Mouse (Mus musculus): ENCODE results near the gene Nipal3. TPM values are rescaled to one million over a fixed set of nuclear protein-coding genes. Genes with fewer than 3 reads are reported as not detected.

Nipal3 gene
- total RNA-seq (2023; ENCODE audit: inconsistent age): 63.1 to 83.7 TPM (median 71.0 TPM) in 4 replicates

DNA sequence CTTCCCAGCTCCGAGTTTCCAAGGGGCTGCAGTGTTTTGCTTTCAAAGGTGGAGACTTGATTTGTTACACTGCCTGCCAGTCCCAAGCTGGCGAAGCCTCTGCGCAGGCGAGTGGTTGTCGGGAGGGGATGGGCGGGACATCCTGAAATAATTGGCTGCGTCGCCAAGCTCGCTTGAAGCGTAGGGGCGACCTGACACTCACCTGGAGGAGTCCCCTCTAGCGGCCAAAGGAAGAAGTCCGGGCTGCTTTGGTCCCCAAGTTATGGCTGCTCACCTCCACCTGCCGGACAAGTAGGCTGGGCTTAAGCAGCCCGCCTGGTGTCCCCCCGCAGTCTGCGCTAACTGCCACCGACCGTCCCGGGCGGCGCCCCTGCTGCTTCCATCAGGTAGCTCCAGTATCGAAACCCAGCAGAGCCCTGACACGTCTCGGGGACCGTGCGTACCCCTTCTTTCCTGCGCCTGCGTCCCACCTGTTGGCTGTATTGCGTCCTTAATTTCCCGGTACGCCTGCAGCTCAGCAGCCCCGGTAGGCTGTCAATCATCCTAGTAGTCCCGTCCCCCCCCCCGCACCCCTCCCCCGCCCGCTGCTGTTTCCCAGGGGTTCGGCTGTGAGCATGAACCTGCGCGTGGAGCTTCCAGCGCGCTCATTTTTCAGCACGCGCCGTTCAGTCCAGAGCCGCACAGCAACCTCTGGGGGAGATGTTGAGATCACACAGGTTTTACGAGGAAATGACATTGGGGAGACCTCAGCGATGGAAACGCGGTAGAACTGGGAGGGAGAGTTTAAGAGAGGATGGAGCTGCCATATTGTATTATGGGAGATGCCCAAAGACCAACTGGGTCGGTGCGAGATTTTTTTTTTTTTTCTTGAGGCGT is at the start of gene Nipal3, which contains the start of gene Stpg1:
Gene Nipal3, minus strand, starts transcription at position 518 of the 876 bp plus-strand sequence.
Gene Stpg1, plus strand, starts transcription at position 270 of the 876 bp plus-strand sequence.

DNA sequence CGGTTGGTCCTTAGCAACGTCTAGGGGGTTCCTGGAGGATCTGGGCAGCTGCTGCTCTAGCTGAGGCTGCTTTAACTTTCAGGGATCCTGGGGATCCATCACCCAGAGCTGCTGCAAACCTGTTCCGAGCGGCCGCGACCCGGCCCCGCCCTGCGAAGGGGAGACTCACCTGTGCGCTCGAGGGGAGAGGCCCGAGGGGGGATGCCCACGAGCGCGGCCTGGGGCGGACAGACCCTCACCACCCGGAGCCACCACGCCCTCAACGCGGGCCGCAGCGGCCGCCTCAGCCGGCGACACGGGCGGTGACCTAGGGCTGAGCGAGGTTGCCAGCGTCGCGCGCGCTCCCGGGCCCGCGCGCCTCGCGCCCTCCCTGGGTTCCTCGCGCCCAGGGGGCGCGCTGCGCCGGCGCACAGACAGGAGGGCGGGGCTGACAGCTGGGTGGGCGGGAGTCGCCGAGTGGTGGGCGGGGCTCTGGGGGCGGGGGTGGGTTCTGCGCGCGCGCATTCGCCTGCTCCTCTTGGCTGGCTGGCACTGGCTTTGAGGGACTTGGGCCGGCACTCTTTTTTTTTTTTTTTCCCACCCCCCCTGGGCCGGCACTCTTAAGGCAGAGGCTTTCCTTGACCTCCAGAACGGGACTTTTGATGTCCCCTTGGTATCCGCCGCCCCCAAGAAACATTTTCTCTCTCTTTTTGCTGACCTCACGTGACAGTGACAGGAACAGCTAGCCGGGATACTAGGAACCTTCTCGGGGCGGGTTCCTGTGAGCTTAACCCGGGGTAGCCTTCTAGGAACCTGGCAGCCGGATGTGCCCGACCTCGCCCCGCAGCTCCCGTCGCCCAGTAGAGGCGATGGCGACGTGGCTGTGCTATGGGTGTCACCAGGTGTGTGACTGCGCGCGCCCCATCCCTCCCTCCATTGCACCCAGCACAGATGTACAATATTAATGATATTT is 61.1 kb downstream of the Nipal3 start, which contains the start of gene Rcan3:
Gene Rcan3, minus strand, starts transcription at position 411 of the 952 bp plus-strand sequence.

DNA sequence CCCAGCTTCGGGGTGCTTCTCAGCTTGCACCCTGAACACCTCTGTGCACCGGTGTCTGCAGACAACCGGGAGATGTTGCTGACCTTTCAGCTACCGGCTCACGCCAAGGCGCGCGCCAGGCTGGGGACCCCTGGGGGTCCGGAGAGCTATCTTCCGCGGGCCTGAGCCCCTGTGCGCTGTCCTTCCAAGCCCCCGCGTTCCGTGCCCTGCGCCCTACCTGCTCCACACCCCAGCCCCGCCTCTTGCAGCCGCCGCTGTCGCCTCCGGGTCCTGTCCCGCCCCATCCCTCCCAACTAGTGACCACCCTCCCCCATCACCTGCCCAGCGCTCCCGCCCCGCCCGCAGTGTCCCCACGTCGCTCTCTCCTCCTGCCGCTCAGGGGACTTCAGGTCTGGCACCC is 96.8 kb downstream of the Nipal3 start, which contains the start of gene Ncmap:
Gene Ncmap, minus strand, starts transcription at position 237 of the 400 bp plus-strand sequence.

Other genes starting within 250 kb of the Nipal3 start
- 47.5 to 53.7 TPM (median 49.1 TPM) in 4 replicates for gene Clic4, start 222.2 kb downstream of the Nipal3 start, total RNA-seq (2023; ENCODE audit: inconsistent age)
- 297 to 349 TPM (median 319 TPM) in 4 replicates for gene Srrm1, start 141.7 kb downstream of the Nipal3 start, total RNA-seq (2023; ENCODE audit: inconsistent age)
- not detected in 4 replicates for gene Ncmap, start 96.8 kb downstream of the Nipal3 start, total RNA-seq (2023; ENCODE audit: inconsistent age)
- gene Rcan3, start 61.2 kb downstream of the Nipal3 start, total RNA-seq (2023; ENCODE audit: inconsistent age): 5.4 to 8.5 TPM (median 7.6 TPM) in 4 replicates
- not detected in 4 replicates for gene Stpg1, start 248 bp downstream of the Nipal3 start, total RNA-seq (2023; ENCODE audit: inconsistent age)
- not detected in 4 replicates for gene Grhl3, start 78.6 kb upstream of the Nipal3 start, total RNA-seq (2023; ENCODE audit: inconsistent age)
- 0.32 to 0.58 TPM (median 0.38 TPM) in 4 replicates for gene Ifnlr1, start 191.2 kb upstream of the Nipal3 start, total RNA-seq (2023; ENCODE audit: inconsistent age)
- not detected in 4 replicates for gene Il22ra1, start 233.1 kb upstream of the Nipal3 start, total RNA-seq (2023; ENCODE audit: inconsistent age)